Comparison of ENCODE assay signal across 18 mouse cellular contexts in the genomic region with DNA sequence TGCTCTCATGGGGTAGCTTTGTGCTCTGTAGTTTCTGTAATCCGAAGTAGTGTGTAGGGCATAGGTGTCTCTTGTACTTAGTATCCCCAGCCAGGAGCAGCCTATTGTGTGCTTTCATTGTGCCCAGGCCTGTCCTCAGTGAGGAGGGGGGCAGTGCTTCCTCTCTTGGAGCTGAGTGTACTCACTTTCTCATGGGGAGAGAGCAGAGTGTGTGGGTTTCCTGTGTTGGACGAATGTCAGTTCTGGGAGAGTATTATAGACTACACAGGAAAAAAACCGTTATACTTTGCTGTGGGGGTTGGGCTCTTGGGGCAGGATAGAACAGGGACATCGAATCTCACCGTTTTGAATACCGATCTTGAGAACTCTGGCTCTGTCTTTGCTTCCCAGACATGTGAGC. TPM values are rescaled to one million over a fixed set of nuclear protein-coding genes. Genes with fewer than 3 reads are reported as not detected.
DNase-seq lines count a peak whose midpoint lies in the region; ATAC-seq and TF ChIP-seq lines count a peak whose summit lies in the region.
"Had no signal": no experiment of that assay in that cellular context is flagged by ENCODE, and none has a peak within 500 bp of the region (broad histone marks: within the 10 kb centered on the region; RNA-seq: fewer than 3 reads in every experiment).

No protein-coding gene starts in this region.

- 62% methylated on average over 6 of the region's 6 CpGs for WGBS in heart, embryonic 11.5 days (ENCODE audit: insufficient replicate concordance)
- WGBS in lung, postnatal 0 days, result 37% methylated on average over 6 of the region's 6 CpGs

- peaks cover 9% of the 10 kb centered on the region for H3K27me3 ChIP-seq in heart, embryonic 11.5 days (ENCODE audit: control insufficient read depth, insufficient read depth, low read length)
- H3K27me3 ChIP-seq in lung, postnatal 0 days (replicated peaks; ENCODE audit: insufficient read depth, low read length), result no peaks in the 10 kb centered on the region
- no peaks in the 10 kb centered on the region for H3K27me3 ChIP-seq in megakaryocyte, embryonic 14.5 days (replicated peaks)
- H3K27me3 ChIP-seq: hindbrain, embryonic 15.5 days; limb, embryonic 13.5 days; neural tube, embryonic 12.5 days had no signal

- TF ChIP-seq EP300 in lung, postnatal 0 days (IDR thresholded peaks at IDR 0.05), result no peak

- TF ChIP-seq CTCF in lung, postnatal 0 days (IDR thresholded peaks at IDR 0.05), result no peak

- H3K4me3 ChIP-seq in heart, embryonic 11.5 days (ENCODE audit: low read depth, low read length), result no peak overlapping the region
- H3K4me3 ChIP-seq in lung, postnatal 0 days (ENCODE audit: low read depth, low read length), result no peak overlapping the region
- peak overlapping the region; percentile 79 for H3K4me3 ChIP-seq in megakaryocyte, embryonic 14.5 days (replicated peaks)
- H3K4me3 ChIP-seq: embryonic facial prominence, embryonic 10.5 days; forebrain, embryonic 10.5 days; heart, embryonic 13.5 days; hindbrain, embryonic 15.5 days; limb, embryonic 13.5 days; neural tube, embryonic 12.5 days had no signal

- no peak for ATAC-seq in heart, embryonic 11.5 days (replicated peaks; ENCODE audit: insufficient number of reproducible peaks, low FRiP score, low TSS enrichment)
- ATAC-seq in lung, postnatal 0 days, result 0 out of 2 replicates have a peak, but pooled peaks have one; percentile 27

- H3K27ac ChIP-seq in heart, embryonic 11.5 days (ENCODE audit: low read depth, low read length), result no peak overlapping the region
- H3K27ac ChIP-seq in lung, postnatal 0 days (ENCODE audit: low read length), result no peak overlapping the region
- H3K27ac ChIP-seq: embryonic facial prominence, embryonic 10.5 days; forebrain, embryonic 10.5 days; heart, embryonic 13.5 days; hindbrain, embryonic 15.5 days; limb, embryonic 13.5 days; neural tube, embryonic 12.5 days had no signal

- H3K4me2 ChIP-seq in heart, embryonic 11.5 days, result no peak overlapping the region
- H3K4me2 ChIP-seq in lung, postnatal 0 days (replicated peaks; ENCODE audit: low read depth, low read length), result no peak overlapping the region
- H3K4me2 ChIP-seq: heart, embryonic 13.5 days; hindbrain, embryonic 15.5 days; limb, embryonic 13.5 days; midbrain, embryonic 11.5 days; neural tube, embryonic 12.5 days had no signal

- no peaks in the 10 kb centered on the region for H3K36me3 ChIP-seq in heart, embryonic 11.5 days (ENCODE audit: control insufficient read depth, insufficient read depth, low read length)
- H3K36me3 ChIP-seq in lung, postnatal 0 days (ENCODE audit: insufficient read depth, low read length), result no peaks in the 10 kb centered on the region
- H3K36me3 ChIP-seq in megakaryocyte, embryonic 14.5 days (replicated peaks; ENCODE audit: low read length), result peaks cover 86% of the 10 kb centered on the region
- H3K36me3 ChIP-seq: forebrain, embryonic 10.5 days; hindbrain, embryonic 15.5 days; neural tube, embryonic 12.5 days had no signal

- peaks cover 32% of the 10 kb centered on the region for H3K4me1 ChIP-seq in heart, embryonic 11.5 days (ENCODE audit: control insufficient read depth, insufficient read depth, low read length)
- H3K4me1 ChIP-seq in lung, postnatal 0 days (ENCODE audit: insufficient read depth, low read depth, low read length), result 0 out of 2 replicates have a peak, but pooled peaks cover 3% of the 10 kb centered on the region
- H3K4me1 ChIP-seq in megakaryocyte, embryonic 14.5 days, result peaks cover 98% of the 10 kb centered on the region
- H3K4me1 ChIP-seq: hindbrain, embryonic 15.5 days; neural tube, embryonic 12.5 days had no signal

- H3K9ac ChIP-seq in heart, embryonic 11.5 days (ENCODE audit: low read depth, low read length), result 0 out of 2 replicates have a peak overlapping the region, but pooled peaks have one; percentile 40
- no peak overlapping the region for H3K9ac ChIP-seq in lung, postnatal 0 days (replicated peaks; ENCODE audit: low read depth)
- H3K9ac ChIP-seq: heart, embryonic 13.5 days; hindbrain, embryonic 15.5 days; limb, embryonic 13.5 days; neural tube, embryonic 12.5 days had no signal

- no peaks in the 10 kb centered on the region for H3K9me3 ChIP-seq in heart, embryonic 11.5 days (replicated peaks; ENCODE audit: control insufficient read depth, low read length)
- H3K9me3 ChIP-seq in lung, postnatal 0 days (ENCODE audit: low read length), result no peaks in the 10 kb centered on the region
- H3K9me3 ChIP-seq in megakaryocyte, embryonic 14.5 days, result no peaks in the 10 kb centered on the region
- H3K9me3 ChIP-seq: embryonic facial prominence, embryonic 10.5 days; forebrain, embryonic 10.5 days; heart, embryonic 13.5 days; hindbrain, embryonic 15.5 days; limb, embryonic 13.5 days; neural tube, embryonic 12.5 days had no signal

- no peak for DNase-seq in heart, postnatal 36 days
- no peak for DNase-seq in lung, postnatal 0 days (ENCODE audit: low spot score)
- no peak for DNase-seq in lung, postnatal 4 days
- DNase-seq in natural killer cell, adult 2 months (ENCODE audit: low spot score in 2 of 2), result no peak
- no peak for DNase-seq in adrenal gland, postnatal 10 days
- no peak for DNase-seq in cerebellum, postnatal 14 days
- DNase-seq: cerebellum, adult 8-10 months; kidney, postnatal 10 days; layer of hippocampus, postnatal 36 days had no signal

- intact Hi-C loops in heart, postnatal 36 days (cut with DNase I), result no loop called here

RNA-seq across cellular contexts. Expression of gene Arap1, which starts 6.5 kb away (rescaled TPM):
- 15.4 and 16.0 TPM in 2 replicates for polyA plus RNA-seq in heart, embryonic 11.5 days (2014; fragmentation: Nextera tagmentation; extraction: Ambion mirVana)
- 10 to 100 TPM; 28.7 to 33.9 TPM for total RNA-seq in heart, postnatal 36 days (2021)
- polyA plus RNA-seq in lung, postnatal 0 days (2015; fragmentation: Nextera tagmentation; extraction: Ambion mirVana), result 105 and 110 TPM in 2 replicates
- 143 and 148 TPM in 2 replicates for polyA plus RNA-seq in megakaryocyte, embryonic 14.5 days (2012; ENCODE audit: insufficient read depth, low replicate concordance)
- 10 to 100 TPM; 47.2 to 74.1 TPM for total RNA-seq in adrenal gland, postnatal 10 days (2021)

RNA-seq across cellular contexts. Expression of gene Stard10, which starts 24.5 kb away (rescaled TPM):
- polyA plus RNA-seq in heart, embryonic 11.5 days (2014; fragmentation: Nextera tagmentation; extraction: Ambion mirVana), result 44.4 and 48.9 TPM in 2 replicates
- total RNA-seq in heart, postnatal 36 days (2021), result 10 to 100 TPM; 48.3 to 61.3 TPM
- 40.3 and 46.3 TPM in 2 replicates for polyA plus RNA-seq in lung, postnatal 0 days (2015; fragmentation: Nextera tagmentation; extraction: Ambion mirVana)
- polyA plus RNA-seq in megakaryocyte, embryonic 14.5 days (2012; ENCODE audit: insufficient read depth, low replicate concordance), result 236 and 315 TPM in 2 replicates
- total RNA-seq in adrenal gland, postnatal 10 days (2021), result 100 to 1,000 TPM in 1 of 2 experiments, 10 to 100 TPM in 1; 53.2 to 109 TPM

RNA-seq across cellular contexts. Expression of gene Atg16l2, which starts 39.4 kb away (rescaled TPM):
- polyA plus RNA-seq in heart, embryonic 11.5 days (2014; fragmentation: Nextera tagmentation; extraction: Ambion mirVana), result 13.7 and 18.9 TPM in 2 replicates
- 10 to 100 TPM in 1 of 2 experiments, 1 to 10 TPM in 1; 8.6 to 12.7 TPM for total RNA-seq in heart, postnatal 36 days (2021)
- polyA plus RNA-seq in lung, postnatal 0 days (2015; fragmentation: Nextera tagmentation; extraction: Ambion mirVana), result 12.9 and 17.1 TPM in 2 replicates
- polyA plus RNA-seq in megakaryocyte, embryonic 14.5 days (2012; ENCODE audit: insufficient read depth, low replicate concordance), result 3.2 and 7.8 TPM in 2 replicates
- 10 to 100 TPM; 14.6 to 18.5 TPM for total RNA-seq in adrenal gland, postnatal 10 days (2021)
